Mouse (Mus musculus) c-Kit-negative CD71-positive TER-119-positive erythroid progenitor cells, embryonic 14.5 days (primary cell): ENCODE data around the gene Slc16a13.

Experiments
- DNase-seq: peaks from one replicate; pipeline ENCODE4 v3.0.0-alpha.2; 2013; ENCODE audit warnings: low read depth, low spot score

Gene Slc16a13

DNA sequence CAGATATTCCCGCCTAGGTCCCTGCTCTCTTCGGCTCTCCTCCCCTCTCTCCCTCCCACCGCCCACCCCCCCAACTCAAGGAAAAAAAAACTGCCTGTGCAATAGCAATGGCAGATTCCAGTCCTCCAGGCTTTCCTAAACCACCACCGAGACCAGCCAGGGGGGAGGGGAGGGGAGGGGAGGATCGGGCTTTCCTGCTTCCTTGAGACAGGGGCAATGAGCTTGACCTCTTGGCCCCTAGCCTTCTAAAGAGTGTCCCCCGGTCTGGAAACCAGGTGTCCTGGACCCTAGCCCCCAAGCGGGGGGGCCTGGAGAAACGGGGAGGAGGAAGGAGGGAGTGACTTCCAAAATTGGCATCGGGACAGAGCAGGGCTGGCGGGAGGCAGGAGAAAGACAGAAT is 11.7 kb upstream of the Slc16a13 start:
- no peak for DNase-seq

DNA sequence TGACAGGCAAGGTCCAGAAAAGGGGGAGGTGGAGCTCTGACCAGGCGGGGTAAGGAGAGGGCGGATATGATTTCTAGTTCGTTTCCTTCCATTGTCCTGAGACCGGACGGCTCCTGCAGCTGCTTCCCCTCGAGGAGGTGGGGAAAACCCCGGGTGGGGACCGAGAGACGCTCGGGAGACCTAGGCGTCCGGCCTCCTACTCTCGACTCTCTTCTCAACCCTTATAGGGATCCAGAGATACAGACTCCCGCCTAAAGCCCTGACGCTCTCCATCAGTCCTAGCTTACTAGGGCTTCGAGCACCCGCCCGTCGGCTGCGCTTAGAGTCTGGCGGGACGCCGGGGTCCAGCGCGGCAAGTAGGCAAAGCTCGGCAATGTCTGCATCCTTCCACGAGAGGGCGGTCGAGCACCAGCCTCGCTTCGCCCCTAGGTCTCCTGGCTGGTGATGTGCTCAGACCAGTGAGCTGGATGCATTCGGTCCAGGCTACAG is 9.4 kb upstream of the Slc16a13 start:
- DNase-seq, result peak; percentile 79

DNA sequence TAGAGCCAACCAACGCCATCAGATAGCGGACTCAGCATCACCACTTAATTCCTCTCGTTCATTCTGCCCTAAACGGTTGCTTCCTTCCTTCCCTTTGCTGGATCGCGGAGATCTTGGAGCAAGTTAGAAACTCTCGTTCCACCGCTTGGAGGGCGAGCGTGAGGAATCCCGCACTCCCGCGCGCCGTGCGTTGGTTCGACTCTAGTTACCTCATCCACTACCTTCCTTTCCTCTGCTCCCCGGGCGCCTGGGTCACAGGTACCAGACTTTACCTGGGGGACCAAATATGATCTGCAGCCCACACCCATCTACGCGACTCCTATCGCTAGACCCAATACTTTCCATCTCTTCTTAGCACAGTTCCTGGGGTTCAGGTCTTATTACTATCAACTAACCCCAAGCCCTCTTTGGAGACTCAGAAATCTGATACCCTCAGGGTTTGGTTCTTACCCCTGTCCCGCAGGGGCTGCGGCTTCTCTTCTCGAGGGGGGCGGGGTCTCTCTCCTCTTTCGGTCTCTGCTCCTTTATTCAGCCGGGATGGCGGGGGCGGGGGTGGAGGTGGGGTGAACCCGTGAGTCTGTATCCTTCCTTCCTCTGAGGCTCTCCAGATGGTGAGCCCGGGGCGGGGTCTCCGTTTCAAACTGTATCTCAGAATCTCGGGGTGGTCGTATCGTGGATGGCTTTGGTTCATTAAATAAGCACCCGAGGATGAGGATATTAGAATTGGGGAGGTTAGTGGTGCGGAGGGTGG is 8.6 kb upstream of the Slc16a13 start, which contains the start of gene Bcl6b:
Gene Bcl6b, minus strand, starts transcription at position 539 of the 751 bp plus-strand sequence.
- DNase-seq, result no peak

DNA sequence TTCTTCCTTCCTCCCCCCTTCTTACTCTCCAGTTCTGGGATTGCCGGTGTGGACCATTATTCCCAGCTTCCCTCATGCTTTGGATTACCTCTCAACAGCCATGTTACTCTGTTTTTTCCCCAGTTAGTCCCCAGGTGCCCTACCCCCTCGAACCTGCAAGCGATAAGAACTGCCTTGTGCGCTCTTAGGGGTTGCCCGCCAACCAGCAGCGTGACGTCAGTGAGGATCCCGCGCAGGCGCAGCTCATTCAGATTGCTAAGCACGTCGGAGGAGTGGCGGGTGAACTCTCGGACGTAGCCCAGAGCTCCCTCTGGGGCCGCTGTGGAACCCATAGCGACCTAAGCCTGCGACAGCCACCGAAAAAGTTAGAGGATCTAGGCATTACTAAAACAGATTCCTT is 8.0 kb upstream of the Slc16a13 start:
- DNase-seq, result peak; percentile 83

DNA sequence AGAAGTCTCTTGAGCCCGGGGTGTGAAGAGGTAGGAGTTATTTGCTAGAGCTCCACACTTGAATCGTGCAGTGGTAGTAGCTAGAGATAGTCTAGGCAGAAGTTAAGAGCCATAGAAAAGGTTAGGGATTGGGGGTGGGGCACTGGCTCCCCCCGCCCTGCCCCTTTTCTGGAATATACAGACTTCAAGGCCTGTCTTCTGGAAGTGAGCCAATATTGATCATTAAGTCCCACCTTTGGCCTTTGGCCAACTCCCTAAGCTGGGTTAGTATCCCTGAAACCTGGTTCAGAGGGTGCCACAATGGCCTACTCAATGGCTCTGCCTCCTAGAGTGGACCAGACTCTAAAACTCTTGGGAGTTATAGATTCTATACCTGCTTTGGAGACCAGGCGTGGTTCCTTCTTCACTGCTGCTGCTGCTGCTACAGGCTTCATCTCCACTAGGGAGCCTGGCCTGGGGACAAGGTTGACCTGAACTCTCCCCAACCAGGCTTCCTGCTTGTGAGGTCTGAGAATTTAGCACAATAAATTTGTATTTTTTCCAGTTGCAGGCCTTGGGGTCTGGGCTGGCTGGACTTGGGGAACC is 6.9 kb upstream of the Slc16a13 start:
- no peak for DNase-seq

GRCm38 (mm10) chr11:70227126-70227525 is 6.3 kb upstream of the Slc16a13 start:
- no peak for DNase-seq

DNA sequence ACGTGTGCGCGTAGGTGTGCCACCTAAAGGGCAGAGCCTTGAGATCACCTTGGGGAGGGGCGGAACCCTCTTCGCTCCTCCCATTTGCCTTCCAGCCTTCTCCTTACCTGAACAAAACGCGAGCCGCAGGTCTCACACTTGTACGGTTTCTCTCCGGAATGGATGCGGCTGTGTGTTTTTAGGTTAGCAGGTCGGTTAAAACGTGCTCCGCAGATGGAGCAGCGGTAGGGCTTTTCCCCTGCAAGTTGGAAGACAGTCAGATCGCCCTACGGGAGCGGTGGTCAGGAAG is 5.7 kb upstream of the Slc16a13 start:
- no peak for DNase-seq

DNA sequence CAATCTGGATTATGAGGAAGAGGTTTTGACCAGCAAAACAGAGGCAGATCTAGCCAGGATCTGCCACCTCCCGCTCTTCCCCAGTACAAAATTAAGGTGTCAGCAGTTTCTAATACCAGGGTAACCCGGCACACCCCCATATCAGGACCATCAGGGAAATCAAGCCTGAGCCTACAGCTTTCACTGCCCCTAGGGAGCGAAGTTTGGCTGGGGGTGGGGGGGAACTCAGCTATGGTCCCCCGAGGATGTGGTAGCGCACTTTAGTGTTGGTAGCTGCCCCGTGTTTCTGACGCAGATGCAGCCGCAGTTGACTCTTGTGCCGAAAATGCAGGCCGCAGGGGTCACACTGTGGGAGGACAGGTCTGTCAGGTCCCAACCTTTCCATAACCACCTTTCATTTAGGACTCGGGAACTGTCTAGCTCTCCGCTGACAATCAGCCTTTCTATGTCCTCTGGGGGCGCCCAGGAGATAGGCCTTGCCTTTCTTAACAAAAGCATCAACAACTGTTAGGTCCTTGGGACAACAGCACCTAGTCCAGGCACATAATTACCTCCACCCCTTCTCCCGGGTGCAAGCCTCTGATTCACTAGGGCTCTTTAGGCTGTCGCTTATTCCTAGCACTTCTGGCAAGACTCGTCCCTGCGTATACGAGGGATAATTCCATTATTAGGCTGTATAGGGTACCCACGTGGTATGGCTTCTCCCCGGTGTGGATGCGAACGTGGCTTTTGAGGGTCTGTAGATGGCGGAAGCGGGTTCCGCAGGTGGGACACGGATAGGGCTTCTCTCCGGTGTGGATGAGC is 5.1 kb upstream of the Slc16a13 start:
- no peak for DNase-seq

DNA sequence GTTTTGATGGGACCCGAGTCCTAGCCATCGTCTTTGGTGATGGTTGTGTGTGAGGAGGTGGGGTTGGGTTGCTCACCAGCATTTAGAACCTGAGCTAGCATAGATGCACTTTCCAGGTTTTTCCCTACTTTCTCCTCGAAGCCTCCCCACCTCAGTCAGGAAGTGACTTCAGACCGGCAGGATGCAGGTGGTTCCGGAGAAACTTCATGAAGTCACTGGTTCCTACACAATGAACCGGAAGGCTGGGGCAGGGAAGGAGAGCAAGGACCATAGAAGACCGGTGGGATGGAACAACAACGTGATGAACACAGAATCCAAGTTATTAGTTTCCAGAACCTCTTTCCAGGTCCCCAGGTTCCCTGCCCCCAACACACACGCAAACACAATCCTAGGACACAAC is 2.9 kb upstream of the Slc16a13 start:
- no peak for DNase-seq

DNA sequence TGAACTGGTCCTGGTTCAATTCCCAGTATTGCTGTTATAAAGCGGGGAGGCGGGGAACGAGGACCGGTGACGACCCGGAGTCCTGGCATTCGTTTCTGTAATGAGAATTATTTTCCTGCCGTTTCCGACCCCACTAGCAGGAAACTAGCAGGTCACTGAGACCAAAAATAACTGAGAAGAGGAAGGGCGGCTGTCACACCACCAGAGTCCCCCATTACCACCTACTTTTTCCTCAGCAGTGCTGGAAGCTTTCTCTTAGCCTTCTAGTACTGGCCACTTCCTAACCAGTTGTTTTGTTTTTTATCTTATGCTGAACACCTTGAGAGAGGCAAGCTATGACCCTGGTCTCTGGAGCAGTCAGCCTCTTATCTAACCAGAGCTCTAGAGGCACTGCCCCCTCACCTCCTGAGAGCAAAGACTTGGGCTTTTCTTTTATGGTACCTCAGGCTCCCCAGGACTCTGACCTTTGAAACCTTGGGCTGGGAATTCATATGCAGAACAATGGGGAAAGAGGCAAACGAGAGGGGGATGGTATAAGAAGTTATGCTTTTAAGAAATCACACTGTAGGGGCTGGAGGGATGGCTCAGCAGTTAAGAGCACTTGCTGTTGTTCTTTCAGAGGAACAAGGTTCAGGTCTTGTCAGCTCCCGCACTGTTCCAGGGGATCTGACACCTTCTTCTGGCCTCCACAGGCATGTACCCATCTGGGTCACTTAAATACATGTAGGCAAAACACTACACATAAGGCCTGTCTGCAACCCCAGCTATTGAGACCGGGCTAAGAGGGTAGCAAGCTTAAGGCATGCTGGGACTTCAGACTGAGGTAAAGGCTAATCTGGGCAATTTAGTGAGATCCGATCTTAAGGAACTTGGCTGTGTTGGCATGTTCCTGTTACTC is 988 bp upstream of the Slc16a13 start:
- DNase-seq, result peak; percentile 68

- DNase-seq, result no peak
Measured at GRCm38 (mm10) chr11:70220323-70220722, 541 bp downstream of the Slc16a13 start.

- no peak for DNase-seq
Measured at GRCm38 (mm10) chr11:70219873-70220272, 991 bp downstream of the Slc16a13 start.

DNA sequence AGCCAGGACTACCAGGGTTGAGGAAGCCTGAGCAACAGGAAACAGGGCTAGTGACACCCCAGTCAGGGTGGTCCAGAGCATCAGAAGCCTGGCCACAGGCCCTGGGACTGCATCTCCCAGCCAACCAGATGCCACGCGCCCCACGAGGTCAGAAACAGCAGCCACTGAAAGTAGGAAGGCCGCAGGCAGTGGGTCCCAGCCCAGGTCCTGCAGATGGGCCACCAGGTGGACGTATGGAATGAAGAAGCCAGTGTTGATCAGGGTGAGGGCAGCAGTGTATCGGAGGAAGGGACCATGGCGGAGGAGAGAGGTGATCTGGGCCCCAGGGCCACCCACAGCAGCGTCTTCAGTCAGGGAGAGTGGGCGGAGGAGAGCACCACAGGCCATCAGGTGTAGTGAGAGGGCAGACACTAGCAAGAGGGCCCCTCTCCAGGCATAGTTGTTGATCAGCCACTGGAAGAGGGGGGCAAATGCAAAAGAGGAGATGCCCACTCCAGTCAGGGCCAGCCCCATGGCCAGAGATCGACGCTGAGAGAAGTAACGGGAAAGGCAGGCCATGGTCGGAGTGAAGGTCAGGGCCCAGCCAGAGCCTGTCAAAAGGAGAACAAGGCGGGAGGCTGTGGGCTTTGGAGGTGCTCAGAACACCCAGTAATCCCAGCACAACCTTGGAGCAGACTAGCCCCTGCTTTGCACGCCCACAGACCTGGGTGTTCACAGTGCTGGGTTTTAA is 2.0 kb downstream of the Slc16a13 start:
- DNase-seq, result no peak

DNA sequence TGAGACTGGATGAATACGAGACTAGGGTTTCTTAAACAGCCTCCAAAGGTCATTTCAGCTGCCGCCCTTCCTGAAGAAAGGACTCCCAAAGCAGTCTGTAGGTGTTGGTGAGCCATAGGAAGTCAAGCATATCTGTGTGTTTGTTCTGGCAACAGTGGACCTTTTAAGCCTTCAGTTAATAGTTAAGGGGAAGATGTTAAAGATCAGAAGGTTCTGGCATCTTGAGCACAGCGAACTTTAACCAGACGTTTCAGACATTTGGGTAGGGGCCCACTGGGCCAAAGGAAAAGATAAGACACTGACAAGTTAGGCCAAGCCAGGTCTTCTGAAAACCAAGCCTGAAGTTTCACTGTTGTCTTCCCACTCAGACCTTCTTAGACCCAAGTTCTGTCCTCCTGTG is 2.8 kb downstream of the Slc16a13 start:
- DNase-seq, result no peak

- no peak for DNase-seq
Measured at GRCm38 (mm10) chr11:70216103-70216502, 4.8 kb downstream of the Slc16a13 start.

DNA sequence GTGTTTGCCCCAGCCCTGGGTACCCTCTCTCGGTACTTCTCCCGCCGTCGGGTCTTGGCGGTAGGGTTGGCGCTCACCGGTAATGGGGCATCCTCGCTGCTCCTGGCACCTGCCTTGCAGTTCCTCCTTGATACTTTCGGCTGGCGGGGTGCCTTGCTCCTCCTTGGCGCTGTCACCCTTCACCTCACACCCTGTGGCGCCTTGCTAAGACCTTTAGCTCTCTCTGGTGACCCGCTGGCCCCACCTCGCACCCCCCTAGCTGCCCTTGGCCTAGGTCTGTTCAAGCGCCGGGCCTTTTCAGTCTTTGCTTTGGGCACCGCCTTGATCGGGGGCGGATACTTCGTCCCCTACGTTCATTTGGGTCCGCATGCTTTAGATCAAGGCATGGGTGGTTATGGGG is 5.6 kb downstream of the Slc16a13 start:
- no peak for DNase-seq

- DNase-seq, result no peak
Measured at GRCm38 (mm10) chr11:70214856-70215209, 6.0 kb downstream of the Slc16a13 start.

DNA sequence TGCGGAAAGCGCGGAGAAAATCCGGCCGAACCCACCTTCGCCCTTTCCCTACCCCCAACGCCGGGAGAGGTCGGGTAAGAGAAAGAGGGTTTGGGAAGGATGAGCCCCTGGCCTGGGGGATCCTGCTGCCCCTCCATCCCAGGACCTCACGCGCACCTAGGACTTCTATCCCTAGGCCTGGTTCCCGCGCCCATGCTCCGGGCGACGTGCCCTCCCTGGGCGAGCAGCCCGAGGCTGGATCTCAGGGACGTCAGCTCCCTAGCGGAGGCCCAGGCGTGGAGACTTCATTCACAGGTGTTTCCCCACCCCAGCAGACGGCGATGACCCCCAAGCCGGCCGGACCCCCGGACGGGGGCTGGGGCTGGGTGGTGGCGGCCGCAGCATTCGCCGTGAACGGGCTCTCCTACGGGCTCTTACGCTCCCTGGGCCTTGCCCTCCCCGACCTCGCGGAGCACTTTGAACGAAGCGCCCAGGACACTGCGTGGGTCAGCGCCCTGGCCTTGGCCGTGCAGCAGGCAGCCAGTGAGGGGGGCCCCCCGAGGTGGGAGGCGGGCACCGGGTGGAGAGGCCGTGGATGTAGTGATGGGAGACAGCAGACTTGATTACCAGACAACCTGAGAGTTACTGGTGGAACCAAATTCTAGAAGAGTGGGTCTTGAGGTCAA is 6.5 kb downstream of the Slc16a13 start:
- DNase-seq, result no peak

DNA sequence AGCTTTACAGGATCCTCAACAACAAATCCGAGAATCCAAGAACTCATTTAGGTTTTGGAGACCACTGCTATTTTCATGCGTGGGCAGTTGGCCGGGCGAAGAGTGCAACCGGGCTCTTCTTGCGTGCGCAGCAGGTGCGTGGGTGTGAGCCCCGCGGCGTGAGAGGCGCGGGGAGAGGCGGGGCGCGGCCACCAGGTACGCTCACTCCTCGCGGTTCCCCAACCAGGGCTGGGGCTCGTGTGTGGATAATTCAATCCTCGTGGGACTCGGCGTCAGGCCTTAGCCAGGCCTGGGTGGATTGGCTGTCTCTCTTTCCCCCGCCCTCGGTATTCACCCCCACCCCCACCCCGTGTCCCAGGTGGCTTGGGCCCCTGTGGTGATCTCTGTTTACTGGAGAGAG is 7.1 kb downstream of the Slc16a13 start:
- DNase-seq, result no peak

- DNase-seq, result no peak
Measured at GRCm38 (mm10) chr11:70212896-70213295, 8.0 kb downstream of the Slc16a13 start.

DNA sequence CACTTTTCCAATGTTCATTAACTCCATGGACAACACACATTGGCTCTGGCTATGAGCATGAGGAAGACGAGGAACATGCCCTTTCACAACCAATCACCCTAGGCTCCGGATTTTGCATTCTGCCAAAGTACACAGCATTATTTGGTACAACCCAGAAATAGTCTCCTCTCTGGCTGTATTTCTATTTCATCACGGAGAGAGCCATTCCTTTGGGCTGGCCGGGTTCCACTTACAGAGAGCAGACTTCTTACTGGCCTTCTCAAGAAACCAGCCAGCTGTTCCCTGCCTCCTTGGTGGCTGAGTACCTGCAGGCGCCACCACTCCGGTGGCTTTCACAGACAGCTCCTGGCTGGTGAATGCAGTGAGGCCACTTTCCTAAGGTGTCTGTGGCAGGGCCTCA is 8.4 kb downstream of the Slc16a13 start, which contains the start of gene Slc16a11:
Gene Slc16a11, plus strand, starts transcription at position 330 of the 400 bp plus-strand sequence.
- no peak for DNase-seq
